12 mouse cellular contexts compared by ENCODE assay signal in the genomic region with DNA sequence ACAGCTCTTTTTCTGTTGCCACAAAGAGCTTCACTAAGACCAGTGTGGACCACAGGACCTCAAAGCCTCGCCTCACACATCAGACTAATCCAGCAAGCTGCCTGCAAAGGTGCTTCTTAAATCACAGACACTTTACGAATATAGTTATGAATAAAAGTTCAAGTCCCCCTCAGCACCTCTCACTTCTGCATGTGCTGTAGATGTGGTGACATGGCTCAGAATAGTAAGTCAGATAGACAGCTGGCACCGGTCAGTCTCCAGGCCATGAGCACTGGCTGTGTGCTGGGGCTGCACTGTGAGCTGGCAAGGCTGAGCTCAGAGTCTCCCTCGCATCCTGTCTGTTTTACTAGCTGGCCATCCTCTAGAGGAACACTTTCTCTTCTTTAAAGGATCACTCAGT.
DNase-seq lines count a peak whose midpoint lies in the region; ATAC-seq and TF ChIP-seq lines count a peak whose summit lies in the region.
"Had no signal": no experiment of that assay in that cellular context is flagged by ENCODE, and none has a peak within 500 bp of the region (broad histone marks: within the 10 kb centered on the region; RNA-seq: fewer than 3 reads in every experiment).

No protein-coding gene starts in this region.

- H3K4me3 ChIP-seq in lung, embryonic 15.5 days: no peak overlapping the region
- no peak overlapping the region for H3K4me3 ChIP-seq in heart, embryonic 10.5 days
- no peak overlapping the region for H3K4me3 ChIP-seq in hindbrain, embryonic 15.5 days
- H3K4me3 ChIP-seq in olfactory bulb, adult 2 months (ENCODE audit: insufficient read depth, low read depth, low read length): no peak overlapping the region

- no peak for TF ChIP-seq CTCF in olfactory bulb, adult 2 months (IDR thresholded peaks at IDR 0.05; ENCODE audit: insufficient read depth, low read depth, low read length)

- 0 out of 2 replicates have a peak, but pooled peaks cover 2% of the 10 kb centered on the region for H3K36me3 ChIP-seq in lung, embryonic 15.5 days
- peaks cover 7% of the 10 kb centered on the region; the same call in 1 of the 2 replicates for H3K36me3 ChIP-seq in heart, embryonic 10.5 days
- H3K36me3 ChIP-seq in hindbrain, embryonic 15.5 days: 0 out of 2 replicates have a peak, but pooled peaks cover 2% of the 10 kb centered on the region

- ATAC-seq in lung, embryonic 15.5 days (ENCODE audit: borderline replicate concordance, extremely low read depth, low FRiP score, low TSS enrichment): no peak
- ATAC-seq in hindbrain, embryonic 15.5 days (ENCODE audit: low FRiP score, low read depth): peak; percentile 66; the same call in 1 of the 2 replicates

- H3K9ac ChIP-seq in lung, embryonic 15.5 days: no peak overlapping the region
- H3K9ac ChIP-seq in hindbrain, embryonic 15.5 days: no peak overlapping the region

- H3K27me3 ChIP-seq in lung, embryonic 15.5 days: no peaks in the 10 kb centered on the region
- H3K27me3 ChIP-seq in heart, embryonic 10.5 days (ENCODE audit: insufficient read depth, poor library complexity, severe bottlenecking): no peaks in the 10 kb centered on the region
- H3K27me3 ChIP-seq in hindbrain, embryonic 15.5 days: no peaks in the 10 kb centered on the region

- DNase-seq in lung, postnatal 14 days: no peak
- DNase-seq in heart, embryonic 10.5 days (ENCODE audit: low spot score): no peak
- no peak for DNase-seq in urinary bladder, postnatal 10 days (ENCODE audit: low spot score)
- DNase-seq in layer of hippocampus, postnatal 25 days (ENCODE audit: extremely low spot score in 1 of 2, low spot score in 1 of 2): no peak
- DNase-seq: cerebellum, postnatal 14 days; layer of hippocampus, adult 9-11 months; right cerebral cortex, postnatal 14 days; thymus, adult 18-20 months had no signal

- no peaks in the 10 kb centered on the region for H3K9me3 ChIP-seq in lung, embryonic 15.5 days
- no peaks in the 10 kb centered on the region for H3K9me3 ChIP-seq in heart, embryonic 10.5 days
- no peaks in the 10 kb centered on the region for H3K9me3 ChIP-seq in hindbrain, embryonic 15.5 days

- TF ChIP-seq POLR2A in olfactory bulb, adult 2 months (IDR thresholded peaks at IDR 0.05; ENCODE audit: insufficient read depth, low read depth, low read length): no peak

- peaks cover 9% of the 10 kb centered on the region; the same call in 1 of the 2 replicates for H3K4me1 ChIP-seq in lung, embryonic 15.5 days
- H3K4me1 ChIP-seq in heart, embryonic 10.5 days: peaks cover 28% of the 10 kb centered on the region
- peaks cover 19% of the 10 kb centered on the region for H3K4me1 ChIP-seq in hindbrain, embryonic 15.5 days (replicated peaks)
- no peaks in the 10 kb centered on the region for H3K4me1 ChIP-seq in olfactory bulb, adult 2 months (ENCODE audit: control insufficient read depth, insufficient read depth, low read length)

- WGBS in lung, embryonic 15.5 days: 64% methylated on average over 4 of the region's 4 CpGs
- WGBS in heart, embryonic 10.5 days: 41% methylated on average over 4 of the region's 4 CpGs
- 34% methylated on average over 4 of the region's 4 CpGs for WGBS in hindbrain, embryonic 15.5 days
- 76% methylated on average over 4 of the region's 4 CpGs for WGBS in olfactory bulb, adult 2 months

- H3K27ac ChIP-seq in lung, embryonic 15.5 days: peak overlapping the region; percentile 46
- H3K27ac ChIP-seq in heart, embryonic 10.5 days: peak overlapping the region; percentile 77
- H3K27ac ChIP-seq in hindbrain, embryonic 15.5 days (replicated peaks): peak overlapping the region; percentile 74
- peak overlapping the region; percentile 26; the same call in 1 of the 2 replicates for H3K27ac ChIP-seq in olfactory bulb, adult 2 months (ENCODE audit: insufficient read depth, low read depth, low read length)
- H3K27ac ChIP-seq: macrophage had no signal

- H3K4me2 ChIP-seq in lung, embryonic 15.5 days: no peak overlapping the region
- H3K4me2 ChIP-seq in hindbrain, embryonic 15.5 days: no peak overlapping the region

Comparison
In these comparisons a context has a peak if more than half of its experiments do, and no peak if none do; other contexts are left out.
1. H3K27ac ChIP-seq: peak in every context shown above with its lines; median percentile 77 in heart, embryonic 10.5 days; 74 in hindbrain, embryonic 15.5 days; 46 in lung, embryonic 15.5 days; 26 in olfactory bulb, adult 2 months.